Mouse (Mus musculus): ENCODE measurements around the gene Npl. TPM values are rescaled to one million over a fixed set of nuclear protein-coding genes. Genes with fewer than 3 reads are reported as not detected.
"Not testable (repeated sequence)": the region's sequence is repeated elsewhere in the genome, so short reads cannot be mapped to it uniquely, and the experiment has no call there.

The Npl gene
- polyA plus RNA-seq, 1 experiment from 2014 or later = 4.0 TPM

DNA sequence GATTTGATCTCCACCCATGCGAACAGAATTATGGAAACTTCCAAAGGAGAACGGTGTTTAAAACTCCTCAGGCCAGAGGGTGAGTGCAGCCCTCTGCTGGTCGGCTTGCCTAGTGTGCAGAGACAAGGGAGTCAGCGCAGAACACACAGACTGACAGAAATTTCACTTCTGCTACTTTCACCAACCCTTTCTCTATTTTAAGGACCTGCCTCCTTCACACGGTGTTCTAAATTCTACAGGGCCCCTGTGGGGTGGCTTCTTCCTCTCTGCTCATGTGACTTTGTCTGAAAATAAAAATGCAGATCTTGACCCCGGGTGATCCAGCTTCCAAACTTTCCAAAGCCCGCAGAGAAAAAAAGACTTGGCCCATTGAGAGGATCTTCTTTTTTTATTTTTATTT, 60.7 kb downstream of the Npl start:
- 51% methylated on average over 7 of the region's 7 CpGs for WGBS
- no peaks in the 10 kb centered on the region for H3K36me3 ChIP-seq (ENCODE audit: insufficient read depth, low read length)
- H3K9me3 ChIP-seq (ENCODE audit: low read length) = no peaks in the 10 kb centered on the region
- DNase-seq (ENCODE audit: low spot score) = peak; percentile 29
- TF ChIP-seq EP300 (IDR thresholded peaks at IDR 0.05) = no peak
- TF ChIP-seq CTCF (IDR thresholded peaks at IDR 0.05) = peak; percentile 36
- no peak for ATAC-seq
- H3K4me2 ChIP-seq (replicated peaks; ENCODE audit: low read depth, low read length) = no peak overlapping the region
- H3K4me3 ChIP-seq (ENCODE audit: low read depth, low read length) = no peak overlapping the region
- no peaks in the 10 kb centered on the region for H3K27me3 ChIP-seq (replicated peaks; ENCODE audit: insufficient read depth, low read length)
- H3K4me1 ChIP-seq (ENCODE audit: insufficient read depth, low read depth, low read length) = peaks cover 6% of the 10 kb centered on the region; the same call in 1 of the 2 replicates
- no peak overlapping the region for H3K27ac ChIP-seq (ENCODE audit: low read length)
- no peak overlapping the region for H3K9ac ChIP-seq (replicated peaks; ENCODE audit: low read depth)

DNA sequence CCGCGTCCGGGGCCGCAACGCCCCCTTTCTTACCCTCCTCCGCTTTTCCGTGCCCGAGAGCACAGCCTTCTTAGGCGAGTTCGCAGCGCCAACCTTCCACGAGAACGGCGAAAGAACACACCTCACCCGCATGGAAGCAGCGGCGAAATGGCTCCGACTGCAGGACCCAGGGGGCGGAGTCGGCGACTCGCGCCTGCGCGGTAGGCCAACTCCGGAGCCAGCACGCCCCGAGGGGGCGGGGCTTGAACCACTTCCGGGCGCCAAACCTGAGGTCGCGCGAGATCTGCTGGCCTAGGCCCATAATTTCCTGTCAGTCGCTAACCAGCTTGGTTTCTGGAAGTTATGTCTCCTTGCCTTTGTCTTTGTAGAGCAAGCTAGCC, 62.4 kb downstream of the Npl start, which contains the start of gene Dhx9:
Dhx9 (minus strand) TSS at position 161 of the 380 bp plus-strand sequence.
- H3K4me1 ChIP-seq (ENCODE audit: insufficient read depth, low read depth, low read length) = peaks cover 6% of the 10 kb centered on the region; the same call in 1 of the 2 replicates
- H3K36me3 ChIP-seq (ENCODE audit: insufficient read depth, low read length) = no peaks in the 10 kb centered on the region
- TF ChIP-seq CTCF (IDR thresholded peaks at IDR 0.05) (0 out of 2 replicates have a peak, but pooled peaks have one; percentile 2), EP300 (IDR thresholded peaks at IDR 0.05) (no peak)
- ATAC-seq = peak; percentile 94
- peak within 1 kb of the TSS; percentile 84 for H3K9ac ChIP-seq (replicated peaks; ENCODE audit: low read depth)
- H3K4me2 ChIP-seq (replicated peaks; ENCODE audit: low read depth, low read length) = peak within 1 kb of the TSS; percentile 78
- peak within 1 kb of the TSS; percentile 77 for H3K27ac ChIP-seq (ENCODE audit: low read length)
- H3K4me3 ChIP-seq (ENCODE audit: low read depth, low read length) = peak within 1 kb of the TSS; percentile 86
- 0% methylated on average over 33 of the region's 35 CpGs for WGBS
- peak; percentile 97 for DNase-seq (ENCODE audit: low spot score)
- H3K9me3 ChIP-seq (ENCODE audit: low read length) = no peaks in the 10 kb centered on the region
- H3K27me3 ChIP-seq (replicated peaks; ENCODE audit: insufficient read depth, low read length) = no peaks in the 10 kb centered on the region

DNA sequence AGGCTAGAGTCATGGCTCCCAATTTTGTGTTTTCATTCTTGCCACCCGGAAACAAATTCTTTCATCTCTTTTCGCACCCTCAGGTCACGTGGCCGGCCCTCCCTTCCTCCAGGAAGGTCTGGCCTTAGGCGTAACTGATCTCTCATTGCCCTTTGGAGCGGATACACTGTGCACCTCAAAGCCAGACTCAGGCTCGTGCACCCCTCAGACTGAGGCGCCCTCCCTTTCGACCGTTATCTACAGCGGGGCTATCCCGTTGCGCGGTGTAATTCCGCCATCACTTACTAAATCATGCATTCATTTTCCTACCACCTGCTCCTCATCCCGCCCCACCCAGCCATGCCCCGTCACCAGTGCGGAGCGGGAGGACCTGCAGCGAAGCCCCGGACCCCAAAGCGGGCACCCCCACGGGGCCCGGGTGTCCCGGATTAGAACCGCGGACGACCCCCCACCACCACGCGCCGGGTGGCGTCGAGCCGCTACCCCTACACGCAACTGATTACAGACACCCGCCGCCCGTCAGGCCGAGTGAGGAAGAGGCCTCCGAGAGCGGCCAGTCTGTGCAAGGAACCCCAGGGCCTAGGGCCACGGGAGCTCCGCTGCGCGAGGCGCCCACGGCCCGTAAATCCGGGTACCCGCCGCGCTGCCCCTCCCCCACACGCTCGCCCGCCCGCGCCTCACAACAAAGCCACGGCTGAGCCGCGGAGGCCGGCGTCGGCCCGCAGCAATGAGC, 62.9 kb downstream of the Npl start:
- Histone ChIP-seq H3K27ac (ENCODE audit: low read length) (peak overlapping the region; percentile 77), H3K4me3 (ENCODE audit: low read depth, low read length) (peak overlapping the region; percentile 86), H3K36me3 (ENCODE audit: insufficient read depth, low read length) (no peaks in the 10 kb centered on the region), H3K9ac (replicated peaks; ENCODE audit: low read depth) (peak overlapping the region; percentile 84), H3K9me3 (ENCODE audit: low read length) (no peaks in the 10 kb centered on the region), H3K4me1 (ENCODE audit: insufficient read depth, low read depth, low read length) (peaks cover 6% of the 10 kb centered on the region; the same call in 1 of the 2 replicates), H3K27me3 (replicated peaks; ENCODE audit: insufficient read depth, low read length) (no peaks in the 10 kb centered on the region), H3K4me2 (replicated peaks; ENCODE audit: low read depth, low read length) (peak overlapping the region; percentile 78)
- TF ChIP-seq EP300 (IDR thresholded peaks at IDR 0.05) = no peak
- no peak for TF ChIP-seq CTCF (IDR thresholded peaks at IDR 0.05)
- DNase-seq (ENCODE audit: low spot score) (peak; percentile 74), ATAC-seq (peak; percentile 79)
- under 1% methylated on average over 47 of the region's 64 CpGs for WGBS

DNA sequence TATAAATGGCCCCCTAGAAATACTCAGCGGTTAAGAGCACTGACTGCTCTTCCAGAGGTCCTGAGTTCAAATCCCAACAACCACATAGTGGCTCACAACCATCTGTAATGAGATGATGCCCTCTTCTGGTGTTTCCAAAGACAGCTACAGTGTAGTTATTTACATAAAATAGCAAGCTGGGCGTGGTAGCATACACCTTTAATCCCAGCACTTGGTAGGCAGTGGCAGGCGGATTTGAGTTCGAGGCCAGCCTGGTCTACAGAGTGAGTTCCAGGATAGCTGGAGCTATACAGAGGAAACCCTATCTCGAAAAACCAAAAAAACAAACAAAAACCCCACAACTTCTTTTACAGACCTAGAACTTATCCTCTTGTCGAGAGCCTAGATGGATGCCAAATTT, 63.7 kb downstream of the Npl start:
- H3K27me3 ChIP-seq (replicated peaks; ENCODE audit: insufficient read depth, low read length); DNase-seq (ENCODE audit: low spot score); H3K9ac ChIP-seq (replicated peaks; ENCODE audit: low read depth); H3K27ac ChIP-seq (ENCODE audit: low read length); ATAC-seq; H3K4me1 ChIP-seq (ENCODE audit: insufficient read depth, low read depth, low read length); H3K9me3 ChIP-seq (ENCODE audit: low read length); H3K36me3 ChIP-seq (ENCODE audit: insufficient read depth, low read length): not testable (repeated sequence)
- peak overlapping the region; percentile 86 for H3K4me3 ChIP-seq (ENCODE audit: low read depth, low read length)
- peak overlapping the region; percentile 78 for H3K4me2 ChIP-seq (replicated peaks; ENCODE audit: low read depth, low read length)
- WGBS = 6% methylated on average over 6 of the region's 6 CpGs

DNA sequence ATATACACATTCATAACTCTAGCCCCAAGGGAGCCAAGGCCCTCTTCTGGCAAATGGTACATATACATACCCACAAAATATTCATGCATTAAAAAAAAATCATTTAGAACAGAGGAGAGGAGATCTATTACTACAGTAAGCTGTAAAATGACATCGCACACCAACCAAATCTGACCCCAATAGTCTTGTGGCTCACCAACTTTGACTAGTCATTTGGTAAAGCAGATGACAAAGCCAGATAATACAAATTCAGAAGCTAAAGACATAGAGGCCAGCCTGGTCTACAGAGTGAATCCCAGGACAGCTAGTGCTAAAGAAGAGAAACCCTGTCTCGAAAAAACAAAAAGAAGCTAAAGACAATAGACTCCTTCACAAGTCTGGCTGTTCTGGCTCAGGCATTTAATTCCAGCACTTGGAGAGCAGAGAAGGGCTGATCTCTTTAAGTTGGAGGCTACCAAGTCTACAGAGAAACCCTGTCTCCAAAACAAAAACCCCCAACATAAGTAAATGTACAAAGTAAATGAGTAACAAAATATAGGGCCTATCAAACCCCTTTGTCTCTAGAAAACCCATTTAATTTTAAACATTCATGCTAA, 64.5 kb downstream of the Npl start:
- no peak overlapping the region for H3K9ac ChIP-seq (replicated peaks; ENCODE audit: low read depth)
- H3K27me3 ChIP-seq (replicated peaks; ENCODE audit: insufficient read depth, low read length) = no peaks in the 10 kb centered on the region
- H3K36me3 ChIP-seq (ENCODE audit: insufficient read depth, low read length) = no peaks in the 10 kb centered on the region
- no peak overlapping the region for H3K27ac ChIP-seq (ENCODE audit: low read length)
- peak overlapping the region; percentile 78 for H3K4me2 ChIP-seq (replicated peaks; ENCODE audit: low read depth, low read length)
- H3K9me3 ChIP-seq (ENCODE audit: low read length) = no peaks in the 10 kb centered on the region
- H3K4me3 ChIP-seq (ENCODE audit: low read depth, low read length) = no peak overlapping the region; the same call in 1 of the 2 replicates
- ATAC-seq (no peak), DNase-seq (ENCODE audit: low spot score) (no peak)
- WGBS = 44% methylated on average over 2 of the region's 2 CpGs
- TF ChIP-seq CTCF (IDR thresholded peaks at IDR 0.05) (no peak), EP300 (IDR thresholded peaks at IDR 0.05) (no peak)
- peaks cover 6% of the 10 kb centered on the region; the same call in 1 of the 2 replicates for H3K4me1 ChIP-seq (ENCODE audit: insufficient read depth, low read depth, low read length)

DNA sequence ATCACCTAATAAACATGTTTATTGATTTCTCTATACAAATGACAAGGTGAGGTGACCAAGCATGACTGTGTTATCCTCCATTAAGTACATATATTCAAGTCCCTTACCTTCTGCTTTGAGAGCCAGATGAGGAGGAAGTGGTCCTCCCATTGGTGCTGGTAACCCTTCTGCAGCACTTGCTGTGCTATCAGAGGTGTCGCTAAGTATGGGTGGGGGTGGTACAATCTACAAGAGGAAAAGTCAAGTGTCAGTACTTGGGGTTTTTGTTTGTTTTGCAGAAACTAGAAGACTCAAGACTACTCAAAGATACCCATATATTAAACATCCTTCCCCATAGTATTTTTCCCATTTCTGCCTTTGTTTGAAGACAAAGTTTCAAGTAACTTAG, 68.8 kb downstream of the Npl start:
- Histone ChIP-seq H3K4me3 (ENCODE audit: low read depth, low read length) (no peak overlapping the region), H3K9ac (replicated peaks; ENCODE audit: low read depth) (no peak overlapping the region), H3K27me3 (replicated peaks; ENCODE audit: insufficient read depth, low read length) (no peaks in the 10 kb centered on the region), H3K36me3 (ENCODE audit: insufficient read depth, low read length) (peaks cover 29% of the 10 kb centered on the region), H3K4me2 (replicated peaks; ENCODE audit: low read depth, low read length) (no peak overlapping the region), H3K9me3 (ENCODE audit: low read length) (no peaks in the 10 kb centered on the region), H3K27ac (ENCODE audit: low read length) (no peak overlapping the region), H3K4me1 (ENCODE audit: insufficient read depth, low read depth, low read length) (peaks cover 6% of the 10 kb centered on the region; the same call in 1 of the 2 replicates)
- DNase-seq (ENCODE audit: low spot score) = peak; percentile 70
- 54% methylated on average over 1 of the region's 1 CpGs for WGBS
- TF ChIP-seq CTCF (IDR thresholded peaks at IDR 0.05) (no peak), EP300 (IDR thresholded peaks at IDR 0.05) (peak; percentile 28; the same call in 1 of the 2 replicates)
- ATAC-seq = peak; percentile 75
